Comparison of ENCODE assay signal across 8 mouse cellular contexts in genomic region chr2:71670882-71671281, GRCm38 (mm10).
A peak's percentile ranks its signal among the peaks of the same experiment; 100 is the strongest.
DNase-seq lines count a peak whose midpoint lies in the region; ATAC-seq and TF ChIP-seq lines count a peak whose summit lies in the region.
"Had no signal": no experiment of that assay in that cellular context is flagged by ENCODE, and none has a peak within 500 bp of the region (broad histone marks: within the 10 kb centered on the region; RNA-seq: fewer than 3 reads in every experiment).

No protein-coding gene starts in this region.

- peak; percentile 62 for DNase-seq in adrenal gland, postnatal 14 days
- DNase-seq in embryonic facial prominence, embryonic 14.5 days (ENCODE audit: low spot score), result peak; percentile 19
- DNase-seq in heart, postnatal 36 days, result peak; percentile 21 to 32
- DNase-seq in liver, embryonic 14.5 days (ENCODE audit: low read depth in 3 of 3, low spot score in 3 of 3), result no peak
- DNase-seq in urinary bladder, adult 2 months (ENCODE audit: low spot score), result no peak
- DNase-seq in spleen, adult 18-20 months, result no peak
- no peak for DNase-seq in cerebellum, adult 8-10 months

- no peak overlapping the region for H3K4me3 ChIP-seq in embryonic facial prominence, embryonic 14.5 days (ENCODE audit: low read depth, low read length)
- H3K4me3 ChIP-seq in liver, embryonic 14.5 days (ENCODE audit: insufficient read depth in 1 of 2, low read depth in 2 of 2, low read length in 2 of 2), result no peak overlapping the region

- ATAC-seq in embryonic facial prominence, embryonic 14.5 days (ENCODE audit: low read depth), result no peak
- ATAC-seq in liver, embryonic 14.5 days (ENCODE audit: insufficient read depth), result peak; percentile 31; the same call in 1 of the 2 replicates
- ATAC-seq: intestine, embryonic 16.5 days had no signal

- H3K4me1 ChIP-seq in embryonic facial prominence, embryonic 14.5 days (ENCODE audit: control insufficient read depth, insufficient read depth, low read length), result peaks cover 9% of the 10 kb centered on the region
- H3K4me1 ChIP-seq in liver, embryonic 14.5 days (replicated peaks; ENCODE audit: control insufficient read depth in 2 of 2, insufficient read depth in 2 of 2, low read length in 1 of 2), result peaks cover 0 to 2% of the 10 kb centered on the region in 2 experiments; a peak in 1 of 4 replicates

- no peaks in the 10 kb centered on the region for H3K27me3 ChIP-seq in embryonic facial prominence, embryonic 14.5 days (replicated peaks; ENCODE audit: control insufficient read depth, insufficient read depth, low read length)
- H3K27me3 ChIP-seq in liver, embryonic 14.5 days (ENCODE audit: control insufficient read depth, insufficient read depth, low read length), result no peaks in the 10 kb centered on the region

- H3K36me3 ChIP-seq in embryonic facial prominence, embryonic 14.5 days (ENCODE audit: control insufficient read depth, insufficient read depth, low read length), result no peaks in the 10 kb centered on the region
- H3K36me3 ChIP-seq in liver, embryonic 14.5 days (replicated peaks; ENCODE audit: control insufficient read depth, insufficient read depth, low read depth), result no peaks in the 10 kb centered on the region

- intact Hi-C loops in heart, postnatal 36 days (cut with DNase I), result loop anchor here (5.0 kb wide), 2 partner anchors 116 to 141 kb away; no protein-coding TSS in a partner anchor

- H3K9me3 ChIP-seq in embryonic facial prominence, embryonic 14.5 days (ENCODE audit: control insufficient read depth, low read length), result no peaks in the 10 kb centered on the region
- no peaks in the 10 kb centered on the region for H3K9me3 ChIP-seq in liver, embryonic 14.5 days (ENCODE audit: control insufficient read depth, low read length)

- H3K4me2 ChIP-seq in embryonic facial prominence, embryonic 14.5 days (ENCODE audit: low read depth, low read length), result no peak overlapping the region
- no peak overlapping the region for H3K4me2 ChIP-seq in liver, embryonic 14.5 days (ENCODE audit: low read depth)

- WGBS in embryonic facial prominence, embryonic 14.5 days, result 74% methylated on average over 4 of the region's 4 CpGs
- WGBS in liver, embryonic 14.5 days (ENCODE audit: insufficient replicate concordance), result 13% methylated on average over 4 of the region's 4 CpGs

- H3K9ac ChIP-seq in embryonic facial prominence, embryonic 14.5 days (ENCODE audit: low read depth, low read length), result no peak overlapping the region
- H3K9ac ChIP-seq in liver, embryonic 14.5 days (replicated peaks), result no peak overlapping the region

- no peak overlapping the region; the same call in 1 of the 2 replicates for H3K27ac ChIP-seq in embryonic facial prominence, embryonic 14.5 days (replicated peaks; ENCODE audit: low read depth, low read length)
- no peak overlapping the region for H3K27ac ChIP-seq in liver, embryonic 14.5 days

- TF ChIP-seq CTCF in liver, embryonic 14.5 days (IDR thresholded peaks at IDR 0.05; ENCODE audit: low read depth), result no peak

- no peak for TF ChIP-seq EP300 in liver, embryonic 14.5 days (IDR thresholded peaks at IDR 0.05; ENCODE audit: low read depth)

Comparison
In these comparisons a context has a peak if more than half of its experiments do, and no peak if none do; other contexts are left out.
1. DNase-seq: peak in adrenal gland, postnatal 14 days (single experiment), embryonic facial prominence, embryonic 14.5 days (single experiment) and heart, postnatal 36 days (2 of 2); none in liver, embryonic 14.5 days (0 of 3), urinary bladder, adult 2 months (single experiment), spleen, adult 18-20 months (0 of 2) and cerebellum, adult 8-10 months (single experiment).